Mouse (Mus musculus) limb, embryonic 11.5 days (tissue): ENCODE measurements around the gene Arhgap29. TPM values are rescaled to one million over a fixed set of nuclear protein-coding genes. Genes with fewer than 3 reads are reported as not detected.

Experiments used
- ATAC-seq: fragments of 200-750 bp; cut with Nextera tagmentation; 2 replicates; pipeline ENCODE4 v1.8.0; 2017; ENCODE audit warnings: low read depth; ENCODE audit not compliant: insufficient number of reproducible peaks, low FRiP score, low TSS enrichment
- DNase-seq: peaks from one replicate; pipeline ENCODE4 v3.0.0-alpha.2; 2015; ENCODE audit warnings: low spot score
- H3K27ac ChIP-seq: fragments of 300-500 bp; sonication (generic); replicated peaks from 2 replicates; pipeline ENCODE4 v1.5.1; 2014; ENCODE audit warnings: low read depth, mild to moderate bottlenecking, low read length
- H3K27me3 ChIP-seq: fragments of 300-500 bp; sonication (generic); 2 replicates; pipeline ENCODE4 v1.6.1; 2014; ENCODE audit warnings: mild to moderate bottlenecking, low read length, mixed read lengths; ENCODE audit not compliant: control insufficient read depth, insufficient read depth
- H3K36me3 ChIP-seq: fragments of 300-500 bp; sonication (generic); 2 replicates; pipeline ENCODE4 v1.6.1; 2014; ENCODE audit warnings: mild to moderate bottlenecking, low read length, moderate library complexity, mixed read lengths; ENCODE audit not compliant: control insufficient read depth, insufficient read depth
- H3K4me1 ChIP-seq: fragments of 300-500 bp; sonication (generic); 2 replicates; pipeline ENCODE4 v1.6.1; 2014; ENCODE audit warnings: low read length, mixed read lengths; ENCODE audit not compliant: control insufficient read depth, insufficient read depth
- H3K4me2 ChIP-seq: fragments of 300-500 bp; sonication (generic); 2 replicates; pipeline ENCODE4 v1.6.1; 2014; ENCODE audit warnings: low read depth, mild to moderate bottlenecking, moderate library complexity; ENCODE audit not compliant: severe bottlenecking
- H3K4me3 ChIP-seq: fragments of 300-500 bp; sonication (generic); 2 replicates; pipeline ENCODE4 v1.5.1; 2014; ENCODE audit warnings: low read depth, low read length
- H3K9ac ChIP-seq: fragments of 300-500 bp; sonication (generic); 2 replicates; pipeline ENCODE4 v1.6.1; 2014; ENCODE audit warnings: mild to moderate bottlenecking, low read length
- H3K9me3 ChIP-seq: fragments of 300-500 bp; sonication (generic); 2 replicates; pipeline ENCODE4 v1.6.1; 2016; ENCODE audit warnings: low read length; ENCODE audit not compliant: control insufficient read depth
- WGBS: fragments of 180-500 bp; shearing (Covaris S2); extraction: QIAGEN DNeasy Blood & Tissue Kit; methylation state at CpG from one replicate; pipeline ENCODE4 v1.1.7; 2014; 5-methylcytosine and 5-hydroxymethylcytosine counted together
- polyA plus RNA-seq: library from polyadenylated mRNA; unstranded; fragments of >200 nt; fragmentation: Nextera tagmentation; extraction: Ambion mirVana; gene quantifications from 2 replicates; pipeline ENCODE4 v1.2.1, GENCODE M21; 2014

Arhgap29 gene
- polyA plus RNA-seq, 1 experiment from 2014 or later, result 42.0 TPM

- Histone ChIP-seq H3K36me3 (no peaks in the 10 kb centered on the region; the same call in 1 of the 2 replicates), H3K9ac (no peak overlapping the region), H3K4me1 (peaks cover 11% of the 10 kb centered on the region), H3K4me2 (no peak overlapping the region), H3K27ac (no peak overlapping the region), H3K27me3 (no peaks in the 10 kb centered on the region), H3K9me3 (no peaks in the 10 kb centered on the region), H3K4me3 (no peak overlapping the region)
- ATAC-seq (0 out of 2 replicates have a peak, but pooled peaks have one; percentile 68), DNase-seq (peak; percentile 52)
- WGBS, result 31% methylated on average over 2 of the region's 2 CpGs
Observed at GRCm38 (mm10) chr3:121999934-122000333, 47.6 kb downstream of the Arhgap29 start.

- Histone ChIP-seq H3K4me1 (peaks cover 11% of the 10 kb centered on the region), H3K27ac (no peak overlapping the region), H3K9ac (no peak overlapping the region), H3K4me3 (no peak overlapping the region), H3K9me3 (no peaks in the 10 kb centered on the region), H3K4me2 (no peak overlapping the region), H3K36me3 (no peaks in the 10 kb centered on the region; the same call in 1 of the 2 replicates), H3K27me3 (no peaks in the 10 kb centered on the region)
- no peak for DNase-seq
- 38% methylated on average over 6 of the region's 6 CpGs for WGBS
- no peak for ATAC-seq
Observed at GRCm38 (mm10) chr3:122001568-122001967, 49.2 kb downstream of the Arhgap29 start.

GRCm38 (mm10) chr3:122009818-122010217 is 57.5 kb downstream of the Arhgap29 start:
- Histone ChIP-seq H3K27me3 (no peaks in the 10 kb centered on the region), H3K4me3 (no peak overlapping the region), H3K36me3 (peaks cover 7% of the 10 kb centered on the region), H3K4me1 (no peaks in the 10 kb centered on the region), H3K27ac (no peak overlapping the region), H3K4me2 (no peak overlapping the region), H3K9ac (no peak overlapping the region), H3K9me3 (no peaks in the 10 kb centered on the region)
- DNase-seq, result no peak
- WGBS, result 90% methylated on average over 5 of the region's 5 CpGs
- ATAC-seq, result no peak

- H3K9ac ChIP-seq, result no peak overlapping the region
- no peaks in the 10 kb centered on the region for H3K4me1 ChIP-seq
- no peak overlapping the region for H3K4me3 ChIP-seq
- H3K9me3 ChIP-seq, result no peaks in the 10 kb centered on the region
- peak; percentile 12 for DNase-seq
- 92% methylated on average over 5 of the region's 5 CpGs for WGBS
- H3K27me3 ChIP-seq, result no peaks in the 10 kb centered on the region
- no peak overlapping the region for H3K27ac ChIP-seq
- H3K4me2 ChIP-seq, result no peak overlapping the region
- H3K36me3 ChIP-seq, result peaks cover 7% of the 10 kb centered on the region
- no peak for ATAC-seq
Observed at GRCm38 (mm10) chr3:122010292-122010691, 58.0 kb downstream of the Arhgap29 start.

GRCm38 (mm10) chr3:122012464-122012863 is 60.1 kb downstream of the Arhgap29 start:
- H3K27ac ChIP-seq, result no peak overlapping the region
- H3K9me3 ChIP-seq, result no peaks in the 10 kb centered on the region
- H3K27me3 ChIP-seq, result no peaks in the 10 kb centered on the region
- ATAC-seq (no peak), DNase-seq (no peak)
- no peak overlapping the region for H3K9ac ChIP-seq
- peaks cover 7% of the 10 kb centered on the region for H3K36me3 ChIP-seq
- 76% methylated on average over 1 of the region's 1 CpGs for WGBS
- no peak overlapping the region for H3K4me2 ChIP-seq
- no peaks in the 10 kb centered on the region for H3K4me1 ChIP-seq
- no peak overlapping the region for H3K4me3 ChIP-seq

GRCm38 (mm10) chr3:122018421-122018820 is 66.1 kb downstream of the Arhgap29 start:
- 95% methylated on average over 7 of the region's 7 CpGs for WGBS
- no peak overlapping the region for H3K27ac ChIP-seq
- no peak for DNase-seq
- peaks cover 2% of the 10 kb centered on the region; the same call in 1 of the 2 replicates for H3K36me3 ChIP-seq
- H3K4me3 ChIP-seq, result no peak overlapping the region
- H3K9ac ChIP-seq, result no peak overlapping the region
- no peaks in the 10 kb centered on the region for H3K4me1 ChIP-seq
- H3K9me3 ChIP-seq, result no peaks in the 10 kb centered on the region
- ATAC-seq, result no peak
- no peaks in the 10 kb centered on the region for H3K27me3 ChIP-seq
- no peak overlapping the region for H3K4me2 ChIP-seq

- H3K4me2 ChIP-seq, result no peak overlapping the region
- no peaks in the 10 kb centered on the region for H3K9me3 ChIP-seq
- H3K27me3 ChIP-seq, result no peaks in the 10 kb centered on the region
- no peak for DNase-seq
- peaks cover 2% of the 10 kb centered on the region; the same call in 1 of the 2 replicates for H3K36me3 ChIP-seq
- H3K4me3 ChIP-seq, result no peak overlapping the region
- H3K4me1 ChIP-seq, result no peaks in the 10 kb centered on the region
- ATAC-seq, result no peak
- WGBS, result 85% methylated on average over 5 of the region's 5 CpGs
- no peak overlapping the region for H3K9ac ChIP-seq
- no peak overlapping the region for H3K27ac ChIP-seq
Observed at GRCm38 (mm10) chr3:122019159-122019558, 66.8 kb downstream of the Arhgap29 start.

GRCm38 (mm10) chr3:122021029-122021652 is 68.8 kb downstream of the Arhgap29 start:
- ATAC-seq (no peak), DNase-seq (no peak)
- WGBS, result 92% methylated on average over 8 of the region's 8 CpGs
- no peaks in the 10 kb centered on the region for H3K27me3 ChIP-seq
- no peaks in the 10 kb centered on the region for H3K9me3 ChIP-seq
- H3K4me3 ChIP-seq, result no peak overlapping the region
- no peak overlapping the region for H3K4me2 ChIP-seq
- H3K36me3 ChIP-seq, result no peaks in the 10 kb centered on the region
- H3K9ac ChIP-seq, result no peak overlapping the region
- H3K4me1 ChIP-seq, result no peaks in the 10 kb centered on the region
- no peak overlapping the region for H3K27ac ChIP-seq

- DNase-seq, result no peak
- H3K27me3 ChIP-seq, result no peaks in the 10 kb centered on the region
- no peak overlapping the region for H3K4me3 ChIP-seq
- 90% methylated on average over 3 of the region's 3 CpGs for WGBS
- H3K9me3 ChIP-seq, result no peaks in the 10 kb centered on the region
- H3K4me1 ChIP-seq, result no peaks in the 10 kb centered on the region
- no peak overlapping the region for H3K9ac ChIP-seq
- H3K27ac ChIP-seq, result no peak overlapping the region
- no peak overlapping the region for H3K4me2 ChIP-seq
- H3K36me3 ChIP-seq, result no peaks in the 10 kb centered on the region
- no peak for ATAC-seq
Observed at GRCm38 (mm10) chr3:122022355-122022754, 70.0 kb downstream of the Arhgap29 start.
